ENCODE assay signal across 21 mouse cellular contexts in the genomic region with DNA sequence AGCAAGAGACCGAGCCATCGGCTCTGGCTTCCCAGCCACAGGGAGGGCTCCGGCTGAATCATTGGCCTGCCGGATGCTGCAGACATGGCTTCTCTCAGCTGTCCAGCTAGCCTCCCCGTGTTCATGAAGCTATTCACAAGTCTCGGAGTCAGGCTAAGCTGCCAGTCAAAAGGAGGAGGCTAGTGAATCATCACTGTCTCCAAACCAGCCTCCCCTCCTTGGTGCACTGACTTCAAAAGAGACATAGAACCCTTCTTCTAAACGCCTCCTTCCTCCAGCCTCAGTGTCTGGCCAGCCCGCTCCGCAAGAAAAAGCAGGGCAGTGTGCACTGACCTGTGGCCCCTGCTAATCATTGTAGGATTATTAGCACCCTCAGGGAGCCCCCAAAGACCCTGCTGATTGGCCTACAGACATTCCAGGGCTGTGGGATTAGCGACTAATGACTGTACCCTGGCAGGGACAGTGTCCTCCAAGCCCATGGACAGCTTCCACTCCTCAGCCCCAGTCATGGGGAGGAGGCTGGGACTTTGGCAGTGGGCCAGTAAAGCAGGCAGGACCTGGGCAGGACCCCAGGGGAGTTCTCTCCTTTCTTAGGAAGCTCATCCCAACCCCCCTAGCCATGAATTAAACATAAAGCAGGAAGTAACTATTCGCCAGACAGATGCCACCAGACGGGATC. TPM values are rescaled to one million over a fixed set of nuclear protein-coding genes. Genes with fewer than 3 reads are reported as not detected.
DNase-seq lines count a peak whose midpoint lies in the region; ATAC-seq and TF ChIP-seq lines count a peak whose summit lies in the region.
"Had no signal": no experiment of that assay in that cellular context is flagged by ENCODE, and none has a peak within 500 bp of the region (broad histone marks: within the 10 kb centered on the region; RNA-seq: fewer than 3 reads in every experiment).

No protein-coding gene starts in this region.

- H3K36me3 ChIP-seq in heart, embryonic 13.5 days, result no peaks in the 10 kb centered on the region
- no peaks in the 10 kb centered on the region for H3K36me3 ChIP-seq in midbrain, embryonic 10.5 days
- no peaks in the 10 kb centered on the region for H3K36me3 ChIP-seq in midbrain, postnatal 0 days (ENCODE audit: insufficient read depth, low read length)
- no peaks in the 10 kb centered on the region for H3K36me3 ChIP-seq in hindbrain, postnatal 0 days (ENCODE audit: insufficient read depth, low read length)
- H3K36me3 ChIP-seq in intestine, postnatal 0 days (ENCODE audit: control insufficient read depth, insufficient read depth), result no peaks in the 10 kb centered on the region

- H3K27ac ChIP-seq in heart, embryonic 13.5 days (replicated peaks), result no peak overlapping the region
- H3K27ac ChIP-seq in midbrain, embryonic 10.5 days (replicated peaks), result peak overlapping the region; percentile 46
- no peak overlapping the region for H3K27ac ChIP-seq in midbrain, postnatal 0 days (ENCODE audit: low read depth, low read length)
- H3K27ac ChIP-seq in hindbrain, postnatal 0 days, result no peak overlapping the region
- no peak overlapping the region for H3K27ac ChIP-seq in intestine, postnatal 0 days (ENCODE audit: low read depth, low read length)

- intact Hi-C loops in heart, postnatal 10 days (cut with DNase I), result no loop called here

- no peak overlapping the region for H3K4me3 ChIP-seq in heart, embryonic 13.5 days
- peak overlapping the region; percentile 5; the same call in 1 of the 2 replicates for H3K4me3 ChIP-seq in midbrain, embryonic 10.5 days
- no peak overlapping the region for H3K4me3 ChIP-seq in midbrain, postnatal 0 days (ENCODE audit: low read depth, low read length)
- H3K4me3 ChIP-seq in hindbrain, postnatal 0 days (ENCODE audit: low read length), result no peak overlapping the region
- no peak overlapping the region for H3K4me3 ChIP-seq in intestine, postnatal 0 days (ENCODE audit: low read depth, low read length)

- 0 out of 2 replicates have a peak overlapping the region, but pooled peaks have one; percentile 25 for H3K9ac ChIP-seq in heart, embryonic 13.5 days
- H3K9ac ChIP-seq in midbrain, postnatal 0 days (replicated peaks; ENCODE audit: low read length, poor library complexity, severe bottlenecking), result no peak overlapping the region
- H3K9ac ChIP-seq in hindbrain, postnatal 0 days (replicated peaks; ENCODE audit: low read length), result no peak overlapping the region
- no peak overlapping the region for H3K9ac ChIP-seq in intestine, postnatal 0 days (ENCODE audit: low read depth, low read length)

- DNase-seq in heart, postnatal 10 days, result no peak
- no peak for DNase-seq in midbrain, embryonic 10.5 days (ENCODE audit: low spot score)
- no peak for DNase-seq in midbrain, postnatal 0 days (ENCODE audit: low spot score)
- DNase-seq in brain, adult 2 months (ENCODE audit: low read depth, low spot score), result peak; percentile 54
- peak; percentile 13 for DNase-seq in hindbrain, postnatal 0 days (ENCODE audit: low spot score)
- no peak for DNase-seq in spleen, postnatal 10 days (ENCODE audit: low spot score in 2 of 2)
- DNase-seq: cerebellum, adult 9-11 months; right cerebral cortex, postnatal 4 days had no signal

- TF ChIP-seq CTCF in midbrain, postnatal 0 days (IDR thresholded peaks at IDR 0.05), result no peak
- TF ChIP-seq CTCF in hindbrain, postnatal 0 days (IDR thresholded peaks at IDR 0.05; ENCODE audit: low read depth), result no peak
- no peak for TF ChIP-seq CTCF in intestine, postnatal 0 days (IDR thresholded peaks at IDR 0.05; ENCODE audit: low read depth)

- 63% methylated on average over 12 of the region's 12 CpGs for WGBS in heart, embryonic 13.5 days
- 47% methylated on average over 12 of the region's 12 CpGs for WGBS in midbrain, embryonic 10.5 days
- 31% methylated on average over 12 of the region's 12 CpGs for WGBS in midbrain, postnatal 0 days
- WGBS in hindbrain, postnatal 0 days, result 51% methylated on average over 12 of the region's 12 CpGs
- 56% methylated on average over 12 of the region's 12 CpGs for WGBS in intestine, postnatal 0 days

- peaks cover 5% of the 10 kb centered on the region; the same call in 1 of the 2 replicates for H3K4me1 ChIP-seq in heart, embryonic 13.5 days
- peaks cover 40% of the 10 kb centered on the region for H3K4me1 ChIP-seq in midbrain, embryonic 10.5 days
- no peaks in the 10 kb centered on the region for H3K4me1 ChIP-seq in midbrain, postnatal 0 days (ENCODE audit: insufficient read depth, low read length)
- no peaks in the 10 kb centered on the region for H3K4me1 ChIP-seq in hindbrain, postnatal 0 days (ENCODE audit: insufficient read depth, low read length)
- H3K4me1 ChIP-seq in intestine, postnatal 0 days (replicated peaks; ENCODE audit: control insufficient read depth, insufficient read depth, low read length), result no peaks in the 10 kb centered on the region

- no peaks in the 10 kb centered on the region for H3K9me3 ChIP-seq in heart, embryonic 13.5 days
- no peaks in the 10 kb centered on the region for H3K9me3 ChIP-seq in midbrain, embryonic 10.5 days (replicated peaks)
- no peaks in the 10 kb centered on the region for H3K9me3 ChIP-seq in midbrain, postnatal 0 days (ENCODE audit: low read length)
- H3K9me3 ChIP-seq in hindbrain, postnatal 0 days (ENCODE audit: low read length), result no peaks in the 10 kb centered on the region
- no peaks in the 10 kb centered on the region for H3K9me3 ChIP-seq in intestine, postnatal 0 days (ENCODE audit: control insufficient read depth)

- no peak overlapping the region for H3K4me2 ChIP-seq in heart, embryonic 13.5 days
- H3K4me2 ChIP-seq in midbrain, postnatal 0 days (ENCODE audit: low read depth, low read length, poor library complexity, severe bottlenecking), result no peak overlapping the region
- H3K4me2 ChIP-seq in hindbrain, postnatal 0 days (ENCODE audit: low read depth, low read length), result no peak overlapping the region
- no peak overlapping the region for H3K4me2 ChIP-seq in intestine, postnatal 0 days (replicated peaks; ENCODE audit: low read depth)

- ATAC-seq in heart, embryonic 13.5 days (ENCODE audit: extremely low read depth, insufficient number of reproducible peaks, low FRiP score, low TSS enrichment), result no peak
- no peak for ATAC-seq in midbrain, postnatal 0 days (ENCODE audit: low FRiP score)
- no peak for ATAC-seq in hindbrain, postnatal 0 days
- no peak for ATAC-seq in intestine, postnatal 0 days
- ATAC-seq: lung, postnatal 0 days had no signal

- 0 out of 2 replicates have a peak, but pooled peaks cover 3% of the 10 kb centered on the region for H3K27me3 ChIP-seq in heart, embryonic 13.5 days (replicated peaks)
- no peaks in the 10 kb centered on the region for H3K27me3 ChIP-seq in midbrain, embryonic 10.5 days (ENCODE audit: low read depth, poor library complexity, severe bottlenecking)
- H3K27me3 ChIP-seq in midbrain, postnatal 0 days (ENCODE audit: insufficient read depth, low read length), result no peaks in the 10 kb centered on the region
- H3K27me3 ChIP-seq in hindbrain, postnatal 0 days (ENCODE audit: insufficient read depth, low read length), result no peaks in the 10 kb centered on the region
- H3K27me3 ChIP-seq in intestine, postnatal 0 days (replicated peaks; ENCODE audit: control insufficient read depth, insufficient read depth, low read length), result no peaks in the 10 kb centered on the region

RNA-seq across cellular contexts. Expression of gene Clec18a, which starts 10.5 kb away (rescaled TPM):
- 0.22 TPM in 1 of 2 replicates, not detected in the other for polyA plus RNA-seq in heart, embryonic 13.5 days (2015; fragmentation: Nextera tagmentation; extraction: Ambion mirVana)
- total RNA-seq in heart, postnatal 10 days (2021), result under 1 TPM; 0.12 to 0.24 TPM
- 1.1 and 2.0 TPM in 2 replicates for polyA plus RNA-seq in midbrain, embryonic 10.5 days (2016; fragmentation: Nextera tagmentation; extraction: Ambion mirVana)
- total RNA-seq in midbrain, postnatal 0 days (2014; rRNA removed), result not detected in 2 replicates
- polyA plus RNA-seq in midbrain, postnatal 0 days (2015; fragmentation: Nextera tagmentation; extraction: Ambion mirVana), result 0.10 and 0.39 TPM in 2 replicates
- not detected in 2 replicates for total RNA-seq in hindbrain, postnatal 0 days (2014; rRNA removed)
- 0.55 and 0.58 TPM in 2 replicates for polyA plus RNA-seq in hindbrain, postnatal 0 days (2015; fragmentation: Nextera tagmentation; extraction: Ambion mirVana)
- polyA plus RNA-seq in intestine, postnatal 0 days (2015; fragmentation: Nextera tagmentation; extraction: Ambion mirVana), result not detected in 2 replicates
- total RNA-seq: adrenal gland, adult 18-20 months; granulocyte monocyte progenitor cell, adult 5-6 weeks; hematopoietic stem cell, adult 5-6 weeks; liver, adult 2 months; MEL had no signal
- polyA plus RNA-seq: liver, adult 2 months; lung, postnatal 0 days; stomach, embryonic 16.5 days; urinary bladder, adult 2 months had no signal

RNA-seq across cellular contexts. Expression of gene Pdpr, which starts 12.7 kb away (rescaled TPM):
- 9.3 and 10.2 TPM in 2 replicates for polyA plus RNA-seq in heart, embryonic 13.5 days (2015; fragmentation: Nextera tagmentation; extraction: Ambion mirVana)
- total RNA-seq in heart, postnatal 10 days (2021), result 10 to 100 TPM; 75.0 to 78.5 TPM
- polyA plus RNA-seq in midbrain, embryonic 10.5 days (2016; fragmentation: Nextera tagmentation; extraction: Ambion mirVana), result 11.9 and 13.2 TPM in 2 replicates
- 19.3 and 19.5 TPM in 2 replicates for total RNA-seq in midbrain, postnatal 0 days (2014; rRNA removed)
- polyA plus RNA-seq in midbrain, postnatal 0 days (2015; fragmentation: Nextera tagmentation; extraction: Ambion mirVana), result 6.7 and 9.5 TPM in 2 replicates
- total RNA-seq in hindbrain, postnatal 0 days (2014; rRNA removed), result 29.6 and 34.0 TPM in 2 replicates
- 10.3 and 10.7 TPM in 2 replicates for polyA plus RNA-seq in hindbrain, postnatal 0 days (2015; fragmentation: Nextera tagmentation; extraction: Ambion mirVana)
- polyA plus RNA-seq in intestine, postnatal 0 days (2015; fragmentation: Nextera tagmentation; extraction: Ambion mirVana), result 4.3 and 4.7 TPM in 2 replicates

RNA-seq across cellular contexts. Expression of gene Exosc6, which starts 25.6 kb away (rescaled TPM):
- polyA plus RNA-seq in heart, embryonic 13.5 days (2015; fragmentation: Nextera tagmentation; extraction: Ambion mirVana), result 7.7 and 8.0 TPM in 2 replicates
- not detected for total RNA-seq in heart, postnatal 10 days (2021)
- polyA plus RNA-seq in midbrain, embryonic 10.5 days (2016; fragmentation: Nextera tagmentation; extraction: Ambion mirVana), result 6.1 and 14.4 TPM in 2 replicates
- not detected in 2 replicates for total RNA-seq in midbrain, postnatal 0 days (2014; rRNA removed)
- not detected in 2 replicates for polyA plus RNA-seq in midbrain, postnatal 0 days (2015; fragmentation: Nextera tagmentation; extraction: Ambion mirVana)
- total RNA-seq in hindbrain, postnatal 0 days (2014; rRNA removed), result 11.8 TPM in 1 of 2 replicates, not detected in the other
- polyA plus RNA-seq in hindbrain, postnatal 0 days (2015; fragmentation: Nextera tagmentation; extraction: Ambion mirVana), result not detected in 2 replicates
- 7.3 and 8.4 TPM in 2 replicates for polyA plus RNA-seq in intestine, postnatal 0 days (2015; fragmentation: Nextera tagmentation; extraction: Ambion mirVana)
- total RNA-seq: adrenal gland, adult 18-20 months; layer of hippocampus, adult 8-10 months; left cerebral cortex, postnatal 10 days; liver, adult 2 months had no signal
- polyA plus RNA-seq: frontal cortex, adult 2 months; liver, adult 2 months; stomach, embryonic 16.5 days; urinary bladder, adult 2 months had no signal

RNA-seq across cellular contexts. Expression of gene Aars, which starts 48.8 kb away (rescaled TPM):
- polyA plus RNA-seq in heart, embryonic 13.5 days (2015; fragmentation: Nextera tagmentation; extraction: Ambion mirVana), result 36.2 and 36.4 TPM in 2 replicates
- 10 to 100 TPM; 39.1 to 42.0 TPM for total RNA-seq in heart, postnatal 10 days (2021)
- 75.6 and 79.8 TPM in 2 replicates for polyA plus RNA-seq in midbrain, embryonic 10.5 days (2016; fragmentation: Nextera tagmentation; extraction: Ambion mirVana)
- total RNA-seq in midbrain, postnatal 0 days (2014; rRNA removed), result 110 and 111 TPM in 2 replicates
- polyA plus RNA-seq in midbrain, postnatal 0 days (2015; fragmentation: Nextera tagmentation; extraction: Ambion mirVana), result 86.8 and 91.9 TPM in 2 replicates
- total RNA-seq in hindbrain, postnatal 0 days (2014; rRNA removed), result 97.9 and 99.5 TPM in 2 replicates
- polyA plus RNA-seq in hindbrain, postnatal 0 days (2015; fragmentation: Nextera tagmentation; extraction: Ambion mirVana), result 74.3 and 82.2 TPM in 2 replicates
- polyA plus RNA-seq in intestine, postnatal 0 days (2015; fragmentation: Nextera tagmentation; extraction: Ambion mirVana), result 30.0 and 30.7 TPM in 2 replicates

RNA-seq across cellular contexts. Expression of gene Ddx19b, which starts 50.2 kb away (rescaled TPM):
- polyA plus RNA-seq in heart, embryonic 13.5 days (2015; fragmentation: Nextera tagmentation; extraction: Ambion mirVana), result 3.6 and 4.0 TPM in 2 replicates
- 10 to 100 TPM; 12.2 to 12.8 TPM for total RNA-seq in heart, postnatal 10 days (2021)
- polyA plus RNA-seq in midbrain, embryonic 10.5 days (2016; fragmentation: Nextera tagmentation; extraction: Ambion mirVana), result 11.4 and 11.6 TPM in 2 replicates
- 11.0 and 14.7 TPM in 2 replicates for total RNA-seq in midbrain, postnatal 0 days (2014; rRNA removed)
- 5.0 and 5.2 TPM in 2 replicates for polyA plus RNA-seq in midbrain, postnatal 0 days (2015; fragmentation: Nextera tagmentation; extraction: Ambion mirVana)
- total RNA-seq in hindbrain, postnatal 0 days (2014; rRNA removed), result 12.8 and 13.1 TPM in 2 replicates
- polyA plus RNA-seq in hindbrain, postnatal 0 days (2015; fragmentation: Nextera tagmentation; extraction: Ambion mirVana), result 5.4 and 5.8 TPM in 2 replicates
- polyA plus RNA-seq in intestine, postnatal 0 days (2015; fragmentation: Nextera tagmentation; extraction: Ambion mirVana), result 3.4 and 4.5 TPM in 2 replicates

Comparison
In these comparisons a context has a peak if more than half of its experiments do, and no peak if none do; other contexts are left out.
1. DNase-seq: peak in brain, adult 2 months (single experiment) and hindbrain, postnatal 0 days (single experiment); none in heart, postnatal 10 days (0 of 2), midbrain, embryonic 10.5 days (single experiment), midbrain, postnatal 0 days (single experiment) and spleen, postnatal 10 days (0 of 2).